Mouse (Mus musculus) retina, embryonic 14.5 days (tissue): Measurements from ENCODE around the gene Sgms1.
A peak's percentile ranks its signal among the peaks of the same experiment; 100 is the strongest.
"Not testable (repeated sequence)": the region's sequence is repeated elsewhere in the genome, so short reads cannot be mapped to it uniquely, and the experiment has no call there.

Experiments
- DNase-seq: peaks from one replicate; pipeline ENCODE4 v3.0.0-alpha.2; 2015; ENCODE audit warnings: low spot score

Gene Sgms1

GRCm38 (mm10) chr19:32383738-32384137, 5.8 kb downstream of the Sgms1 start:
- DNase-seq, result no peak

GRCm38 (mm10) chr19:32381511-32381961, 8.0 kb downstream of the Sgms1 start:
- peak; percentile 46 for DNase-seq

GRCm38 (mm10) chr19:32380748-32381147, 8.8 kb downstream of the Sgms1 start:
- DNase-seq, result no peak

DNA sequence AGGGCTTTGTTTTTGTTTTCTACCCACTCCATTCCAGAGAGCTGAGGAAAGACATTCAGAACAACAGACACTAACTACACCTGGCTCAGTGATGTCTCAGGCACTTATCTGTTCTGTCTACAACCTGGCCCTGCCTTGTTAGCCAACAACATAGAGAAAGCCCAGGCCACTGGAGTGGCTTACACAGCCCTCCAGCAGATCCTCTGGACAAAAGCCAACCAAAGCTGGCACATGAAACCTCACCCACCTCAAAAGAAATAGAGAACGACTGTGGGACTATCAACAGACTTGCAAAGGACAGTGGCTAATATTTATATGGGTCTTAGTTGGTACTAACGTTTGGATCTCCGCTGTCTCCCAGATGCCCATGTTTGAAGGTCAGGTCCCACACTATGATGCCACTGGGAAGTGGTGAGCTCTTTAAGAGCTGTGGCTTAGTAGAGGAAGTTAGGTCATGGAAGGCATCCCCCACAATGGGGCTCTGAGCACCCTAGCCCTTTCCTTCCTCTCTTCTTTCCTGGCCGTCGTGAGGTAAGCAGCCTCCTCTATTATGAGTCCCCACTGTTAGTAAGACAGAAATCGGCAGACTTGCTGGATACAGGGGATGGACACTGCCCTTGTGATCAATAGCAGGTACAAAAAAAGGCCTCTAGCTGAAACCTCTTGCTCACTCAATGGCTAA, 10.1 kb downstream of the Sgms1 start:
- DNase-seq, result no peak

GRCm38 (mm10) chr19:32378581-32378980, 10.9 kb downstream of the Sgms1 start:
- no peak for DNase-seq

GRCm38 (mm10) chr19:32377701-32378325, 11.7 kb downstream of the Sgms1 start:
- peak; percentile 26 for DNase-seq

GRCm38 (mm10) chr19:32376886-32377535, 12.5 kb downstream of the Sgms1 start:
- DNase-seq, result no peak

DNA sequence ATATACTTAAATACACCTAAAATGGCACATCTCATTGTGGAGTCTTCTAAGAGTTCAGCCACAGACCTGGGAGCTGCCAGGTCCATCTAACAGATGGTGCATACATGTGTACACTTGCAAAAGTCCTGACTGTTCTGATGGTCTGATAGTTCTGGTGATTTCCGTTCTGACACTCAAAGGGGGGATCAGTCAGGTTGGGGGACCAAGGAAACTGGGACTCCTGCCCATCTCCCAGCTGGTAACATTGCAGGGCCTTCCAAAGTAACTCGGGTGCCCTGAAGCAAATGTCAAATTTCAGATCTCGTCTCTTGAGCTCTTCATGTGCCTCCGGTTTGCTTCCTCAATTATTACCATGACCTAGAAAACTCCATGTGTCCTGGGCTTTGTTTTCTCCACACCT, 13.5 kb downstream of the Sgms1 start:
- DNase-seq, result no peak

GRCm38 (mm10) chr19:32375473-32375985, 14.0 kb downstream of the Sgms1 start:
- no peak for DNase-seq

DNA sequence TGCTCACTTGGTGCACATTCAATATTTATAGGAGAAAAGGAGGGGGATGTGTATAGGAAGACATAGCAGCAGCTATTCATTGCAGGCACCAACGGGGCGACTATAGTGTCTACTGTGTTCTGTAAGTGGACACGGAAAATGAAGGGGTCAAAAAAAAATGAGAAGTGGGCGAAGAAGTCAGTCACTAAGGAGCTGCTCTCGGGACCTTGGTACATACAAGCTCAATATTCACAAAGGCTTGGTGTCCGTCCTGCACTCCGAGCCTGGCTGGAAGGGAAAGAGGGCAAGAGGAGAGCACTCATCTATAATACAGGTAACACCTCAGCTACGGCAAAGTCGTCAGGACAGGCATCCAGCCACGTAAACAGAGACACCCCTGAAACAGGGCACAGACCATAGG, 14.8 kb downstream of the Sgms1 start:
- DNase-seq, result no peak

DNA sequence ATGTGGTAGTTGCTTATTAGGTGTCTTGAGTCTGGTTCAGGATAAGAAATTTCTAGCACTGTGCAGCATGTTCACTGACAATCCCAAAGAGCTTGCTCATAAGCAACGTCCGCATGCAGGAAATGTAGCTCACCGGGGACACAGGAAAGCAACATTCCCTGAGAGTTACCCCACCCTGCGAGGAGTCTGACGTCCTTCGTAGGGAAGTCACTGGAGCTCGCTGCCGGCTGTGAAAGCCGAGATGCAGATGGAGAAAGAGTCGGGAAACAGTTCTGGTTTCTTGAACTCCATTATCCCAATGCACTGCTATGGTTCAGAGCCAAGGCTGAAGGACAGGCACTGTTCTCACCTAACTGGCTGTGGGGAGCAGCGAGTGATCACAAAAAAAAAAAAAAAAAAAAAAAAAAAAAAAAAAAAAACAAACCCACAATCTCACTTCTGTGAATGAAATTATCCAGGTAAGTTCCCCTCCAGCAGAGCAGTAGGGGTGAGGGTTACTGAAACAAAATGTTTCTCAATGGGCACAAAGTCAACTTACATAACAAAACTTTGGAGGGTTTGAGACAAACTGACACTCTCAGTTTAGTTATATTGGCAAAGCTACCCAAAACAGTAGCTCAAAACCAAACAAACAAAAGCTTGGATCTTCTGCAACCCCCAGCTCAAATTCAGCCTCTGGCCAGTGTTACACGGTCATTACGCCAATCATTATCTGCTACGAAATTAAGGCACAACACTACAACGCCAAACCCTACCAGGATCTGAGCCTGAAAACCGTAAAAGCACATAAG, 15.5 kb downstream of the Sgms1 start:
- DNase-seq, result no peak

GRCm38 (mm10) chr19:32372373-32372772, 17.1 kb downstream of the Sgms1 start:
- no peak for DNase-seq

GRCm38 (mm10) chr19:32367333-32367732, 22.2 kb downstream of the Sgms1 start:
- DNase-seq, result no peak

DNA sequence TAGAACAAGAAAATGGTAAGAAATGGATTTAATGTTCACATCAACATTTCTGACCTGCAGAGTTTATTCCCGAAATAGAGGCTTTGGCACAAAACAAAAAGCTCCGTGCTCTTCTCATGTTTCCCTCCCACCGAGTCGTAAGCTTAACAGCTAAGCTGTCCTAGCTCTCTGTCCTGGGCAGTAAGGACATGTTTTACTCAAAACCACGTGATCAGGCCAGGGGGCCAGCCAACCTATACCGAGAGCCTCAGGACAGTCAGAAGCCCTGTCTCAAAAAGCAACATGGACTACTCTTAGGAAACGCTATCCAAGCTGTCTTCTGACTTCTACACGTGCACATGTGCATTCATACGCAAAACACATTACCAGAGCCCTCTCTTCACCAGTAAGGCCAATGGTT, 23.1 kb downstream of the Sgms1 start:
- no peak for DNase-seq

DNA sequence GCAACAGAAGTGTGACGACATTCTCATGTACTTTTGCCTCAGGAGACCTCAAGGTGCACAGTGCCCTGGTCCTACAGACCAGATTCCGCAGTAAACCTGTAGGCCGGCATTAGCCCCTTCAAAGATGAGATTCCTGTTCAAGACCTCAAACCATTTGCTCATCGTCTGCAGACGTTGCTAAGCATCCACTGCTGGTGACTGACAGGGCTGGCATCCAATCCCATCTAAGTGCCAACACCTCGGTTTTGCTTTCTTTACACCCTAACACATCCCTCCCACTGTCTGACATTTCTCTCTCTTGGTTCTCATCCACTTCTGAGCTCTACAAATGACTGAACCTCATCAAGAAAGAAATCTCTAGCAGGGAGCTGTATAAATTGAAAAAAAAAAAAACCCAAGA, 24.4 kb downstream of the Sgms1 start:
- DNase-seq, result no peak

GRCm38 (mm10) chr19:32363587-32363986, 25.9 kb downstream of the Sgms1 start:
- DNase-seq, result no peak

- no peak for DNase-seq
These were observed 27.0 kb downstream of the Sgms1 start for GRCm38 (mm10) chr19:32362520-32362919.

DNA sequence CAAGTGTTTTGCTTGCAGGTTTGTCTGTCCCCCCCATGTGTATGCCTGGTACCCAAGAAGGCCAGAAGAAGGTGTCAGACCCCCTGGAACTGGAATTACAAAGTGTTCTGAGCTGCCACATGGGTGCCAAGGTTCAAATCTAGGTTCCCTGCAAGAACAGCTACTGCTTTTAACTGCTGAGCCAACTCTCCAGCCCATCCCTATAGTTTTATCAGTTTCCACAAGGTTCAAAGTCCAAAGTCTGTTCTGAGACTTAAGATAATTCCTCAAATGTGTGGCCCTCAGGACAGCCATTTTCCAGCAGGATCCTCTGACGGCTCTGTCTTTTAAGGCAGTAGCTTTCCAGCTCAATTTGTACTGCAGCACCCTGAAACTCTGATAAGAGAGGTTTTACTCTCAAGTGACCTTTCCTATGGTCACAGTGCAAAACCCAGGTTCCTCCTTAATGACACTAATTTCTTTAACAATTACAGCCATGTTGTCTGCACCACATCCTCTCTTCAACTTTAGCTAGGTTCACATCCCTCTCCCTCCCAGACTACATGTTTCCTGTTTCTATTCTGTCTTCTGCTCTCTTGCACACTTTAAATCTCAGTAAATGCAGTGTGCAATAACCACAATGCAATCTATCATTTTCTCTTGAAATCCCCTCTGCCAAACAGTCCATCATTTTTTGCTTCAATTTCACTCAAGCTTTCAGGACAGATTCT, 28.4 kb downstream of the Sgms1 start:
- DNase-seq, result no peak

DNA sequence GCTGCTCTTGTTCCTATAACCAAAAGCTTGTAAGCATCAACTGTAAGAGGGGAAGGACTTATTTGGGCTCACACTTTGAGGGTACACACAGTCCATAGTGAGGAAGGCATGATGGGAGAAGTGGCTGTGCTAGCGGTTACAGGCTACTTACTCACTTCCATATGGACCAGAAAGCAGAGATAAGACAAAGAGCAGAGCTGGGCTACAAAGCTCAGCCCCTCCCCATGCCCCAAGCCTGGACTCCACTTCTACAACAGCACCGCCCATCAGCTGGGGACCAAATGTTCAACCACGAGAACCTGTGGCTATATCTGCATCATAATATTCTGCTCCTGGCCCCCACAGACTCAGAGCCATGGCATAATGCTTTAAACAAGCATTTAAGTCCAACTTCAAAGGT, 29.0 kb downstream of the Sgms1 start:
- no peak for DNase-seq

- DNase-seq, result no peak
These were observed 30.6 kb downstream of the Sgms1 start for GRCm38 (mm10) chr19:32358699-32359517.

- not testable (repeated sequence) for DNase-seq
These were observed 31.5 kb downstream of the Sgms1 start for GRCm38 (mm10) chr19:32358011-32358410.
